Mouse (Mus musculus) myocyte (in vitro differentiated cells): ENCODE data around the gene Cage1. TPM values are rescaled to one million over a fixed set of nuclear protein-coding genes. Genes with fewer than 3 reads are reported as not detected.

Experiments used
- H3K27me3 ChIP-seq: one replicate; pipeline ENCODE4 v1.6.1; 2011; ENCODE audit not compliant: control insufficient read depth, insufficient read depth, insufficient read length
- H3K36me3 ChIP-seq: one replicate; pipeline ENCODE4 v1.6.1; 2011; ENCODE audit not compliant: control insufficient read depth, insufficient read depth
- H3K4me2 ChIP-seq: one replicate; pipeline ENCODE4 v1.6.1; 2011; ENCODE audit warnings: low read depth, control low read depth
- H3K4me3 ChIP-seq: one replicate; pipeline ENCODE4 v1.5.1; 2011; ENCODE audit warnings: mild to moderate bottlenecking, control low read depth, moderate library complexity
- H3K79me2 ChIP-seq: one replicate; pipeline ENCODE4 v1.6.1; 2011; ENCODE audit not compliant: control insufficient read depth, insufficient read depth
- H3ac ChIP-seq: one replicate; pipeline ENCODE4 v1.6.1; 2011; ENCODE audit not compliant: control insufficient read depth, insufficient read length
- CEBPB ChIP-seq: IDR thresholded peaks from 2 replicates; pipeline ENCODE4 v1.6.1; 2011; ENCODE audit warnings: mild to moderate bottlenecking, moderate library complexity; ENCODE audit not compliant: poor library complexity, insufficient read depth, severe bottlenecking
- E2F4 ChIP-seq: IDR thresholded peaks from one replicate; pipeline ENCODE4 v1.6.1; 2011; ENCODE audit warnings: mild to moderate bottlenecking, control low read depth, moderate library complexity; ENCODE audit not compliant: insufficient read depth
- MAX ChIP-seq: IDR thresholded peaks from one replicate; pipeline ENCODE4 v1.6.1; 2011; ENCODE audit warnings: low read depth, mild to moderate bottlenecking, control low read depth
- MYOD1 ChIP-seq, 3 experiments: IDR thresholded peaks; one replicate each; pipeline ENCODE4 v1.6.1; 2011; ENCODE audit warnings: control low read depth in 2 of 3, low read depth in 2 of 3, mild to moderate bottlenecking in 2 of 3, moderate library complexity in 1 of 3; ENCODE audit not compliant: insufficient read length in 2 of 3, control insufficient read depth in 1 of 3
- MYOG ChIP-seq, 3 experiments: IDR thresholded peaks; one replicate each; pipeline ENCODE4 v1.6.1; 2011; ENCODE audit warnings: control low read depth in 2 of 3, low read depth in 2 of 3, mild to moderate bottlenecking in 2 of 3; ENCODE audit not compliant: insufficient read length in 2 of 3, control insufficient read depth in 1 of 3, insufficient read depth in 1 of 3
- POLR2A ChIP-seq: IDR thresholded peaks from one replicate; pipeline ENCODE4 v1.6.1; 2011; ENCODE audit warnings: low read depth, mild to moderate bottlenecking, control low read depth, moderate library complexity; ENCODE audit not compliant: insufficient read length
- POLR2AphosphoS2 ChIP-seq: IDR thresholded peaks from one replicate; pipeline ENCODE4 v1.6.1; 2011; ENCODE audit warnings: low read depth, control low read depth; ENCODE audit not compliant: insufficient read length
- REST ChIP-seq: IDR thresholded peaks from one replicate; pipeline ENCODE4 v1.6.1; 2011; ENCODE audit warnings: mild to moderate bottlenecking, control low read depth, moderate library complexity; ENCODE audit not compliant: insufficient read depth, insufficient read length
- SRF ChIP-seq: IDR thresholded peaks from one replicate; pipeline ENCODE4 v1.6.1; 2011; ENCODE audit warnings: low read depth; ENCODE audit not compliant: control insufficient read depth, insufficient read length
- TCF12 ChIP-seq: IDR thresholded peaks from one replicate; pipeline ENCODE4 v1.6.1; 2011; ENCODE audit warnings: mild to moderate bottlenecking, control low read depth; ENCODE audit not compliant: poor library complexity, insufficient read depth, severe bottlenecking
- TCF3 ChIP-seq: IDR thresholded peaks from one replicate; pipeline ENCODE4 v1.6.1; 2011; ENCODE audit warnings: low read depth, control low read depth; ENCODE audit not compliant: insufficient read length
- USF1 ChIP-seq: IDR thresholded peaks from one replicate; pipeline ENCODE4 v1.6.1; 2011; ENCODE audit warnings: low read depth, mild to moderate bottlenecking, control low read depth, moderate library complexity
- polyA plus RNA-seq: library from polyadenylated mRNA; unstranded; fragments of >200 nt; fragmentation: generic; extraction: Trizol; gene quantifications from one replicate; pipeline ENCODE4 v1.2.1, GENCODE M21; 2012; ENCODE audit warnings: missing spikeins

The Cage1 gene
- polyA plus RNA-seq, 1 experiment = 0.35 TPM

GRCm38 (mm10) chr13:37967052-37967437, 69.8 kb downstream of the Cage1 start:
- Histone ChIP-seq H3K36me3 (no peaks in the 10 kb centered on the region), H3K79me2 (no peaks in the 10 kb centered on the region), H3K27me3 (no peaks in the 10 kb centered on the region), H3K4me3 (no peak overlapping the region), H3K4me2 (no peak overlapping the region), H3ac (no peak overlapping the region)
- TF ChIP-seq REST (no peak), MYOG (IDR thresholded peaks at IDR 0.05; ENCODE audit: control insufficient read depth in 1 of 3, insufficient read depth in 1 of 3, insufficient read length in 2 of 3, low read depth in 2 of 3) (peak in 1 of 3 experiments; percentile 8)

- Histone ChIP-seq H3K4me2 (no peak overlapping the region), H3K4me3 (no peak overlapping the region), H3K79me2 (no peaks in the 10 kb centered on the region), H3ac (no peak overlapping the region), H3K36me3 (no peaks in the 10 kb centered on the region), H3K27me3 (no peaks in the 10 kb centered on the region)
- TF ChIP-seq USF1 (no peak), E2F4 (no peak), CEBPB (no peak), MYOG (IDR thresholded peaks at IDR 0.05; ENCODE audit: control insufficient read depth in 1 of 3, insufficient read depth in 1 of 3, insufficient read length in 2 of 3, low read depth in 2 of 3) (no peak)
These were observed 70.4 kb downstream of the Cage1 start for GRCm38 (mm10) chr13:37966256-37967051.

- no peaks in the 10 kb centered on the region for H3K27me3 ChIP-seq
- H3K4me3 ChIP-seq = no peak overlapping the region
- TF ChIP-seq MYOD1 (IDR thresholded peaks at IDR 0.05; ENCODE audit: control insufficient read depth in 1 of 3, insufficient read length in 2 of 3, low read depth in 2 of 3) = peak in 1 of 3 experiments; percentile 2
- TF ChIP-seq TCF3 = no peak
- no peak overlapping the region for H3ac ChIP-seq
- no peaks in the 10 kb centered on the region for H3K36me3 ChIP-seq
- H3K79me2 ChIP-seq = no peaks in the 10 kb centered on the region
- no peak overlapping the region for H3K4me2 ChIP-seq
These were observed 71.5 kb downstream of the Cage1 start for GRCm38 (mm10) chr13:37965126-37965914.

GRCm38 (mm10) chr13:37964128-37965087, 72.5 kb downstream of the Cage1 start:
- no peak overlapping the region for H3ac ChIP-seq
- no peaks in the 10 kb centered on the region for H3K36me3 ChIP-seq
- H3K4me2 ChIP-seq = peak overlapping the region; percentile 80
- TF ChIP-seq CEBPB (no peak), TCF12 (no peak), TCF3 (no peak), REST (no peak), SRF (no peak), POLR2AphosphoS2 (no peak), E2F4 (no peak), USF1 (no peak), MAX (no peak), MYOD1 (IDR thresholded peaks at IDR 0.05; ENCODE audit: control insufficient read depth in 1 of 3, insufficient read length in 2 of 3, low read depth in 2 of 3) (no peak), POLR2A (no peak), MYOG (IDR thresholded peaks at IDR 0.05; ENCODE audit: control insufficient read depth in 1 of 3, insufficient read depth in 1 of 3, insufficient read length in 2 of 3, low read depth in 2 of 3) (no peak)
- peak overlapping the region; percentile 23 for H3K4me3 ChIP-seq
- no peaks in the 10 kb centered on the region for H3K79me2 ChIP-seq
- H3K27me3 ChIP-seq = no peaks in the 10 kb centered on the region
